Mouse (Mus musculus) olfactory bulb, adult 2 months (tissue): ENCODE data around the gene Phldb2. TPM values are rescaled to one million over a fixed set of nuclear protein-coding genes. Genes with fewer than 3 reads are reported as not detected.

Experiments
- H3K27ac ChIP-seq: fragments of 200-500 bp; 2 replicates; pipeline ENCODE4 v1.5.1; 2012; ENCODE audit warnings: low read depth, low read length; ENCODE audit not compliant: insufficient read depth
- H3K4me1 ChIP-seq: fragments of 200-500 bp; 2 replicates; pipeline ENCODE4 v1.6.1; 2012; ENCODE audit warnings: low read length; ENCODE audit not compliant: control insufficient read depth, insufficient read depth
- H3K4me3 ChIP-seq: fragments of 200-500 bp; 2 replicates; pipeline ENCODE4 v1.5.1; 2012; ENCODE audit warnings: mild to moderate bottlenecking, low read depth, low read length, moderate library complexity; ENCODE audit not compliant: insufficient read depth
- CTCF ChIP-seq: fragments of 200-500 bp; IDR thresholded peaks from 2 replicates; pipeline ENCODE4 v1.5.1; 2012; ENCODE audit warnings: low read depth, mild to moderate bottlenecking, low read length, moderate library complexity; ENCODE audit not compliant: insufficient read depth
- POLR2A ChIP-seq: fragments of 200-500 bp; IDR thresholded peaks from 2 replicates; pipeline ENCODE4 v1.6.1; 2012; ENCODE audit warnings: mild to moderate bottlenecking, low read depth, low read length, moderate library complexity; ENCODE audit not compliant: insufficient read depth
- WGBS: fragments of 180-500 bp; shearing (Covaris S2); methylation state at CpG from one replicate; pipeline ENCODE4 v1.1.7; 2018; 5-methylcytosine and 5-hydroxymethylcytosine counted together
- polyA plus RNA-seq: library from polyadenylated mRNA; stranded (reverse); fragments of >200 nt; gene quantifications from 2 replicates; pipeline ENCODE4 v1.2.4, GENCODE M21; 2012; ENCODE audit warnings: low replicate concordance; ENCODE audit not compliant: missing spikeins, insufficient read depth, insufficient read length

The Phldb2 gene
- polyA plus RNA-seq, result not detected in 2 replicates

GRCm38 (mm10) chr16:45953394-45953793, at the start of gene Phldb2:
Gene Phldb2, minus strand, starts transcription at chr16:45953598.
- WGBS, result 91% methylated on average over 4 of the region's 4 CpGs
- Histone ChIP-seq H3K27ac (no peak within 1 kb of the TSS), H3K4me3 (no peak within 1 kb of the TSS), H3K4me1 (no peaks in the 10 kb centered on the region)
- TF ChIP-seq CTCF, result no peak
- no peak for TF ChIP-seq POLR2A

GRCm38 (mm10) chr16:46001550-46002166, 48.3 kb upstream of the Phldb2 start:
- TF ChIP-seq CTCF, result no peak
- TF ChIP-seq POLR2A, result no peak
- H3K4me3 ChIP-seq, result no peak overlapping the region
- H3K4me1 ChIP-seq, result no peaks in the 10 kb centered on the region

GRCm38 (mm10) chr16:46000976-46001375, 47.6 kb upstream of the Phldb2 start:
- H3K4me1 ChIP-seq, result no peaks in the 10 kb centered on the region
- no peak overlapping the region for H3K4me3 ChIP-seq
- no peak overlapping the region for H3K27ac ChIP-seq
- WGBS, result 93% methylated on average over 3 of the region's 3 CpGs
- TF ChIP-seq CTCF (no peak), POLR2A (no peak)

More at GRCm38 (mm10) chr16:46001550-46002166, 48.3 kb upstream of the Phldb2 start:
- H3K27ac ChIP-seq, result no peak overlapping the region
- 54% methylated on average over 10 of the region's 10 CpGs for WGBS

GRCm38 (mm10) chr16:45999374-46000191, 46.2 kb upstream of the Phldb2 start:
- WGBS, result 48% methylated on average over 10 of the region's 10 CpGs
- no peaks in the 10 kb centered on the region for H3K4me1 ChIP-seq
- TF ChIP-seq CTCF (no peak), POLR2A (no peak)
- H3K4me3 ChIP-seq, result no peak overlapping the region
- no peak overlapping the region for H3K27ac ChIP-seq

GRCm38 (mm10) chr16:45998231-45998630, 44.8 kb upstream of the Phldb2 start:
- no peak overlapping the region for H3K27ac ChIP-seq
- 87% methylated on average over 7 of the region's 7 CpGs for WGBS
- no peaks in the 10 kb centered on the region for H3K4me1 ChIP-seq
- no peak overlapping the region for H3K4me3 ChIP-seq
- TF ChIP-seq POLR2A, result no peak
- TF ChIP-seq CTCF, result no peak

- TF ChIP-seq CTCF, result no peak
- no peak for TF ChIP-seq POLR2A
- H3K4me3 ChIP-seq, result no peak overlapping the region
- no peak overlapping the region for H3K27ac ChIP-seq
- 48% methylated on average over 10 of the region's 10 CpGs for WGBS
- no peaks in the 10 kb centered on the region for H3K4me1 ChIP-seq
These were observed 37.7 kb upstream of the Phldb2 start for GRCm38 (mm10) chr16:45990901-45991676.

- no peak overlapping the region for H3K27ac ChIP-seq
- WGBS, result 27% methylated on average over 1 of the region's 1 CpGs
- no peaks in the 10 kb centered on the region for H3K4me1 ChIP-seq
- H3K4me3 ChIP-seq, result no peak overlapping the region
- TF ChIP-seq POLR2A, result no peak
- no peak for TF ChIP-seq CTCF
These were observed 32.8 kb upstream of the Phldb2 start for GRCm38 (mm10) chr16:45986236-45986635.

GRCm38 (mm10) chr16:45984610-45985606, 31.5 kb upstream of the Phldb2 start:
- TF ChIP-seq POLR2A (no peak), CTCF (no peak)
- Histone ChIP-seq H3K27ac (no peak overlapping the region), H3K4me3 (no peak overlapping the region), H3K4me1 (no peaks in the 10 kb centered on the region)
- 83% methylated on average over 4 of the region's 4 CpGs for WGBS
